ENCODE assay signal across 13 mouse cellular contexts in genomic region chr7:98524869-98525699, GRCm38 (mm10). TPM values are rescaled to one million over a fixed set of nuclear protein-coding genes. Genes with fewer than 3 reads are reported as not detected.
A peak's percentile ranks its signal among the peaks of the same experiment; 100 is the strongest.
DNase-seq lines count a peak whose midpoint lies in the region; ATAC-seq and TF ChIP-seq lines count a peak whose summit lies in the region.
"Had no signal": no experiment of that assay in that cellular context is flagged by ENCODE, and none has a peak within 500 bp of the region (broad histone marks: within the 10 kb centered on the region; RNA-seq: fewer than 3 reads in every experiment).

No protein-coding gene starts in this region.

- no peak overlapping the region for H3K4me3 ChIP-seq in gastrocnemius, adult 2 months
- H3K4me3 ChIP-seq in lung, embryonic 15.5 days = no peak overlapping the region
- no peak overlapping the region for H3K4me3 ChIP-seq in kidney, embryonic 15.5 days (replicated peaks)
- H3K4me3 ChIP-seq in stomach, embryonic 16.5 days (replicated peaks; ENCODE audit: low read length) = no peak overlapping the region
- no peak overlapping the region for H3K4me3 ChIP-seq in hindbrain, embryonic 13.5 days

- no peak for DNase-seq in gastrocnemius, adult 2 months
- DNase-seq in gastrocnemius, postnatal 10 days = no peak
- DNase-seq in lung, postnatal 4 days = no peak
- DNase-seq in layer of hippocampus, adult 9-11 months = no peak
- DNase-seq: cerebellum, postnatal 14 days; midbrain, embryonic 14.5 days; right cerebral cortex, postnatal 4 days had no signal

- peak; percentile 32; the same call in 1 of the 2 replicates for ATAC-seq in lung, embryonic 15.5 days (ENCODE audit: borderline replicate concordance, extremely low read depth, low FRiP score, low TSS enrichment)
- ATAC-seq in kidney, embryonic 15.5 days (replicated peaks; ENCODE audit: low FRiP score) = no peak
- ATAC-seq in stomach, embryonic 16.5 days (ENCODE audit: insufficient read depth, low FRiP score) = no peak
- ATAC-seq in hindbrain, embryonic 13.5 days (ENCODE audit: low FRiP score) = no peak
- ATAC-seq: activated CD4-positive, CD25-positive, alpha-beta regulatory T cell, adult 4 months had no signal

- H3K27ac ChIP-seq in gastrocnemius, adult 2 months = peak overlapping the region; percentile 83
- peak overlapping the region; percentile 84 for H3K27ac ChIP-seq in lung, embryonic 15.5 days
- peak overlapping the region; percentile 79; the same call in 1 of the 2 replicates for H3K27ac ChIP-seq in kidney, embryonic 15.5 days
- peak overlapping the region; percentile 83 for H3K27ac ChIP-seq in stomach, embryonic 16.5 days (ENCODE audit: low read length)
- no peak overlapping the region for H3K27ac ChIP-seq in hindbrain, embryonic 13.5 days

- 52% methylated on average over 6 of the region's 6 CpGs for whole genome bisulfite sequencing in lung, embryonic 15.5 days
- WGBS in kidney, embryonic 15.5 days = 64% methylated on average over 6 of the region's 6 CpGs
- 59% methylated on average over 6 of the region's 6 CpGs for WGBS in stomach, embryonic 16.5 days
- 82% methylated on average over 6 of the region's 6 CpGs for WGBS in hindbrain, embryonic 13.5 days

- H3K27me3 ChIP-seq in lung, embryonic 15.5 days = no peaks in the 10 kb centered on the region
- no peaks in the 10 kb centered on the region for H3K27me3 ChIP-seq in kidney, embryonic 15.5 days
- no peaks in the 10 kb centered on the region for H3K27me3 ChIP-seq in stomach, embryonic 16.5 days (ENCODE audit: control insufficient read depth, insufficient read depth, low read length)
- H3K27me3 ChIP-seq in hindbrain, embryonic 13.5 days = 0 out of 2 replicates have a peak, but pooled peaks cover 3% of the 10 kb centered on the region

- no peak overlapping the region for H3K4me2 ChIP-seq in lung, embryonic 15.5 days
- H3K4me2 ChIP-seq in kidney, embryonic 15.5 days = no peak overlapping the region
- H3K4me2 ChIP-seq in stomach, embryonic 16.5 days (ENCODE audit: low read depth, low read length) = no peak overlapping the region
- no peak overlapping the region for H3K4me2 ChIP-seq in hindbrain, embryonic 13.5 days

- no peak overlapping the region for H3K9ac ChIP-seq in lung, embryonic 15.5 days
- no peak overlapping the region for H3K9ac ChIP-seq in kidney, embryonic 15.5 days
- H3K9ac ChIP-seq in stomach, embryonic 16.5 days (ENCODE audit: low read length) = 0 out of 2 replicates have a peak overlapping the region, but pooled peaks have one; percentile 10
- no peak overlapping the region for H3K9ac ChIP-seq in hindbrain, embryonic 13.5 days

- peaks cover 46% of the 10 kb centered on the region for H3K4me1 ChIP-seq in lung, embryonic 15.5 days
- peaks cover 32% of the 10 kb centered on the region for H3K4me1 ChIP-seq in kidney, embryonic 15.5 days
- H3K4me1 ChIP-seq in stomach, embryonic 16.5 days (ENCODE audit: control insufficient read depth, insufficient read depth, low read length) = peaks cover 25% of the 10 kb centered on the region
- H3K4me1 ChIP-seq in hindbrain, embryonic 13.5 days (replicated peaks) = peaks cover 26% of the 10 kb centered on the region

- H3K36me3 ChIP-seq in lung, embryonic 15.5 days = no peaks in the 10 kb centered on the region
- no peaks in the 10 kb centered on the region for H3K36me3 ChIP-seq in kidney, embryonic 15.5 days
- no peaks in the 10 kb centered on the region for H3K36me3 ChIP-seq in stomach, embryonic 16.5 days (ENCODE audit: control insufficient read depth, insufficient read depth, low read length)
- no peaks in the 10 kb centered on the region for H3K36me3 ChIP-seq in hindbrain, embryonic 13.5 days
- H3K36me3 ChIP-seq: G1E had no signal

- TF ChIP-seq CTCF in gastrocnemius, adult 2 months (IDR thresholded peaks at IDR 0.05) = no peak

- intact Hi-C loops in gastrocnemius, adult 2 months (cut with DNase I) = no loop called here

- no peaks in the 10 kb centered on the region for H3K9me3 ChIP-seq in lung, embryonic 15.5 days
- H3K9me3 ChIP-seq in kidney, embryonic 15.5 days (replicated peaks) = no peaks in the 10 kb centered on the region
- H3K9me3 ChIP-seq in stomach, embryonic 16.5 days (replicated peaks; ENCODE audit: control insufficient read depth, low read length) = no peaks in the 10 kb centered on the region
- H3K9me3 ChIP-seq in hindbrain, embryonic 13.5 days = no peaks in the 10 kb centered on the region
- H3K9me3 ChIP-seq: G1E had no signal

RNA-seq across cellular contexts. Expression of gene Lrrc32, which starts 36.0 kb away (rescaled TPM):
- 1 to 10 TPM; 3.7 to 4.6 TPM for total RNA-seq in gastrocnemius, adult 2 months (2021)
- 1 to 10 TPM; 7.4 to 8.8 TPM for total RNA-seq in gastrocnemius, postnatal 10 days (2021)
- polyA plus RNA-seq in lung, embryonic 15.5 days (2015; fragmentation: Nextera tagmentation; extraction: Ambion mirVana) = 4.8 and 5.5 TPM in 2 replicates
- 12.7 and 16.9 TPM in 2 replicates for polyA plus RNA-seq in kidney, embryonic 15.5 days (2015; fragmentation: Nextera tagmentation; extraction: Ambion mirVana)
- 9.5 and 13.9 TPM in 2 replicates for polyA plus RNA-seq in stomach, embryonic 16.5 days (2015; fragmentation: Nextera tagmentation; extraction: Ambion mirVana)
- 3.1 and 3.9 TPM in 2 replicates for polyA plus RNA-seq in hindbrain, embryonic 13.5 days (2015; fragmentation: Nextera tagmentation; extraction: Ambion mirVana)
- polyA plus RNA-seq: G1E had no signal
